Mouse (Mus musculus) MEL (cell line): ENCODE results near the gene Cmbl. TPM values are rescaled to one million over a fixed set of nuclear protein-coding genes. Genes with fewer than 3 reads are reported as not detected.

Experiments
- DNase-seq: peaks from one replicate; pipeline ENCODE4 v3.0.0; 2011; ENCODE audit warnings: low read depth, low spot score
- H3K27ac ChIP-seq: 2 replicates; pipeline ENCODE4 v1.5.1; 2012; ENCODE audit warnings: low read depth, mild to moderate bottlenecking, control low read depth, low read length, moderate library complexity; ENCODE audit not compliant: control insufficient read depth
- H3K27me3 ChIP-seq, 2 experiments: fragments of 150-350 bp in 1 of 2; sonication (generic) in 1 of 2; 2 replicates each; pipeline ENCODE4 v1.6.1; 2012; ENCODE audit warnings: low read length in 2 of 2, mild to moderate bottlenecking in 2 of 2, improper control_type of control experiment in 1 of 2, moderate library complexity in 1 of 2; ENCODE audit not compliant: insufficient read depth in 2 of 2, control insufficient read depth in 1 of 2
- H3K36me3 ChIP-seq, 2 experiments: 2 replicates each; pipeline ENCODE4 v1.6.1; 2012 to 2014; ENCODE audit warnings: low read length in 2 of 2, improper control_type of control experiment in 1 of 2, inconsistent platforms in 1 of 2, mild to moderate bottlenecking in 1 of 2; ENCODE audit not compliant: insufficient read depth in 2 of 2, control insufficient read depth in 1 of 2
- H3K4me1 ChIP-seq, 2 experiments: fragments of 150-350 bp in 1 of 2; sonication (generic) in 1 of 2; 2 replicates each; pipeline ENCODE4 v1.6.1; 2012; ENCODE audit warnings: low read length in 2 of 2, improper control_type of control experiment in 1 of 2, mild to moderate bottlenecking in 1 of 2; ENCODE audit not compliant: insufficient read depth in 2 of 2, control insufficient read depth in 1 of 2
- H3K4me3 ChIP-seq, 2 experiments: fragments of 150-350 bp in 1 of 2; sonication (generic) in 1 of 2; 2 replicates each; pipeline ENCODE4 v1.5.1; 2012; ENCODE audit warnings: low read depth in 2 of 2, low read length in 2 of 2, mild to moderate bottlenecking in 2 of 2, moderate library complexity in 2 of 2, control low read depth in 1 of 2, improper control_type of control experiment in 1 of 2; ENCODE audit not compliant: control insufficient read depth in 1 of 2, insufficient read depth in 1 of 2
- H3K79me2 ChIP-seq: 2 replicates; pipeline ENCODE4 v1.6.1; 2012; ENCODE audit warnings: mild to moderate bottlenecking, low read length, moderate library complexity; ENCODE audit not compliant: control insufficient read depth, poor library complexity, insufficient read depth
- H3K9ac ChIP-seq: 2 replicates; pipeline ENCODE4 v1.6.1; 2012; ENCODE audit warnings: low read depth, mild to moderate bottlenecking, control low read depth, low read length, moderate library complexity; ENCODE audit not compliant: control insufficient read depth, poor library complexity, severe bottlenecking
- H3K9me3 ChIP-seq: fragments of 150-350 bp; sonication (generic); replicated peaks from 2 replicates; pipeline ENCODE4 v1.6.1; 2012; ENCODE audit warnings: mild to moderate bottlenecking, low read length, improper control_type of control experiment, moderate library complexity; ENCODE audit not compliant: insufficient read depth
- CTCF ChIP-seq, 3 experiments: IDR thresholded peaks in 2 of 3; conservative IDR thresholded peaks in 1 of 3; 2 replicates each; pipeline ENCODE4 v1.5.1; 2011 to 2012; ENCODE audit warnings: low read length in 3 of 3, low read depth in 2 of 3, mild to moderate bottlenecking in 2 of 3, improper control_type of control experiment in 1 of 3, inconsistent platforms in 1 of 3, mixed read lengths in 1 of 3, moderate library complexity in 1 of 3; ENCODE audit not compliant: control insufficient read depth in 1 of 3, insufficient read depth in 1 of 3, poor library complexity in 1 of 3, severe bottlenecking in 1 of 3
- E2F4 ChIP-seq: IDR thresholded peaks from 2 replicates; pipeline ENCODE4 v1.6.1; 2011; ENCODE audit warnings: low read depth, low read length, improper control_type of control experiment, borderline replicate concordance
- ETS1 ChIP-seq: IDR thresholded peaks from 2 replicates; pipeline ENCODE4 v1.6.1; 2012; ENCODE audit warnings: low read depth, mild to moderate bottlenecking, inconsistent platforms, low read length, improper control_type of control experiment, moderate library complexity
- GABPA ChIP-seq: IDR thresholded peaks from 2 replicates; pipeline ENCODE4 v1.6.1; 2012; ENCODE audit warnings: low read depth, mild to moderate bottlenecking, inconsistent platforms, low read length, improper control_type of control experiment, moderate library complexity
- GATA1 ChIP-seq: IDR thresholded peaks from 2 replicates; pipeline ENCODE4 v1.6.1; 2011; ENCODE audit warnings: low read depth, low read length, improper control_type of control experiment
- HCFC1 ChIP-seq: IDR thresholded peaks from 2 replicates; pipeline ENCODE4 v1.6.1; 2012; ENCODE audit warnings: low read depth, mild to moderate bottlenecking, inconsistent platforms, low read length, improper control_type of control experiment, moderate library complexity
- JUND ChIP-seq: IDR thresholded peaks from 2 replicates; pipeline ENCODE4 v1.6.1; 2011; ENCODE audit warnings: low read depth, mild to moderate bottlenecking, improper control_type of control experiment, low read length
- KAT2A ChIP-seq: conservative IDR thresholded peaks from 2 replicates; pipeline ENCODE4 v1.6.1; 2012; ENCODE audit warnings: low read depth, low read length, improper control_type of control experiment, inconsistent platforms
- MAFK ChIP-seq: IDR thresholded peaks from 2 replicates; pipeline ENCODE4 v1.6.1; 2011; ENCODE audit warnings: low read depth, mild to moderate bottlenecking, low read length, improper control_type of control experiment, borderline replicate concordance
- MYC ChIP-seq: IDR thresholded peaks from 2 replicates; pipeline ENCODE4 v1.6.1; 2011; ENCODE audit warnings: low read depth, mild to moderate bottlenecking, low read length, improper control_type of control experiment, moderate library complexity
- SIN3A ChIP-seq: IDR thresholded peaks from 2 replicates; pipeline ENCODE4 v1.6.1; 2012; ENCODE audit warnings: low read length, improper control_type of control experiment, inconsistent platforms
- SMC3 ChIP-seq: IDR thresholded peaks from 2 replicates; pipeline ENCODE4 v1.6.1; 2011; ENCODE audit warnings: low read depth, low read length, improper control_type of control experiment
- TAL1 ChIP-seq: IDR thresholded peaks from 2 replicates; pipeline ENCODE4 v1.6.1; 2012; ENCODE audit warnings: mild to moderate bottlenecking, inconsistent platforms, low read length, moderate library complexity, mixed read lengths
- TBP ChIP-seq: IDR thresholded peaks from 2 replicates; pipeline ENCODE4 v1.8.0; 2011; ENCODE audit warnings: low read depth, low read length, improper control_type of control experiment
- UBTF ChIP-seq: IDR thresholded peaks from 2 replicates; pipeline ENCODE4 v1.6.1; 2012; ENCODE audit warnings: low read depth, mild to moderate bottlenecking, inconsistent platforms, low read length, improper control_type of control experiment, moderate library complexity, borderline replicate concordance; ENCODE audit not compliant: insufficient read depth
- ZMIZ1 ChIP-seq: IDR thresholded peaks from 2 replicates; pipeline ENCODE4 v1.6.1; 2012; ENCODE audit warnings: low read depth, mild to moderate bottlenecking, inconsistent platforms, low read length, improper control_type of control experiment, moderate library complexity
- polyA plus RNA-seq, 2 experiments: library from polyadenylated mRNA; stranded (reverse) in 1 of 2; unstranded in 1 of 2; fragments of >175 nt in 1 of 2; fragments of >200 nt in 1 of 2; gene quantifications; 2 replicates each; pipeline versions ENCODE4 v1.2.1 to v1.2.4; 2012; ENCODE audit warnings: low replicate concordance in 2 of 2, low read depth in 1 of 2; ENCODE audit not compliant: insufficient read length in 2 of 2, insufficient read depth in 1 of 2, missing spikeins in 1 of 2
- total RNA-seq: library from RNA; depleted of rRNA; stranded (reverse); fragments of 300-350 nt; gene quantifications from 2 replicates; pipeline ENCODE4 v1.2.3, GENCODE M21; 2012

Cmbl gene
- total and polyA plus RNA-seq, 3 experiments: 0.22 to 0.31 TPM; not detected in 1

GRCm38 (mm10) chr15:31536051-31536737, 29.0 kb upstream of the Cmbl start (continued):
- TF ChIP-seq JUND (0 out of 2 replicates have a peak, but pooled peaks have one; percentile 51), MYC (no peak), GATA1 (no peak), KAT2A (no peak), SMC3 (no peak), GABPA (no peak), E2F4 (no peak), UBTF (no peak), MAFK (no peak), SIN3A (peak; percentile 43; the same call in 1 of the 2 replicates), ZMIZ1 (no peak)
- TF ChIP-seq, all 39 proteins: peak for 12

GRCm38 (mm10) chr15:31537706-31538105, 27.5 kb upstream of the Cmbl start:
- Histone ChIP-seq H3K9me3 (no peaks in the 10 kb centered on the region), H3K36me3 (peaks cover 0 to 66% of the 10 kb centered on the region in 2 experiments; a peak in 2 of 4 replicates), H3K79me2 (no peaks in the 10 kb centered on the region), H3K27ac (no peak overlapping the region), H3K4me3 (no peak overlapping the region), H3K4me1 (peaks cover 58 to 73% of the 10 kb centered on the region in 2 experiments), H3K27me3 (no peaks in the 10 kb centered on the region), H3K9ac (no peak overlapping the region)
- no peak for DNase-seq
- TF ChIP-seq ETS1 (no peak), CTCF (IDR thresholded peaks at IDR 0.05 in 2 of 3, conservative IDR thresholded peaks at IDR 0.05 in 1 of 3; ENCODE audit: control insufficient read depth in 1 of 3, insufficient read depth in 1 of 3, low read depth in 2 of 3, low read length in 3 of 3, poor library complexity in 1 of 3, severe bottlenecking in 1 of 3) (no peak), UBTF (no peak), SMC3 (no peak)

- no peaks in the 10 kb centered on the region for H3K79me2 ChIP-seq
- peaks cover 0 to 65% of the 10 kb centered on the region in 2 experiments; a peak in 2 of 4 replicates for H3K36me3 ChIP-seq
- no peaks in the 10 kb centered on the region for H3K27me3 ChIP-seq
- no peaks in the 10 kb centered on the region for H3K9me3 ChIP-seq
- H3K9ac ChIP-seq: no peak overlapping the region
- no peak for DNase-seq
- no peak overlapping the region for H3K4me3 ChIP-seq
- peaks cover 56 to 68% of the 10 kb centered on the region in 2 experiments for H3K4me1 ChIP-seq
- no peak overlapping the region for H3K27ac ChIP-seq
- TF ChIP-seq SMC3 (no peak), TAL1 (no peak), TBP (no peak), HCFC1 (no peak), MAFK (no peak)
- TF ChIP-seq, all 39 proteins: peak for 0
Measured at GRCm38 (mm10) chr15:31538346-31538745, 26.8 kb upstream of the Cmbl start.
